Mouse (Mus musculus): Measurements from ENCODE around the gene Nup50. TPM values are rescaled to one million over a fixed set of nuclear protein-coding genes. Genes with fewer than 3 reads are reported as not detected.

The Nup50 gene
- total RNA-seq, 2 experiments from 2014 or later = 21.2 to 21.9 TPM

DNA sequence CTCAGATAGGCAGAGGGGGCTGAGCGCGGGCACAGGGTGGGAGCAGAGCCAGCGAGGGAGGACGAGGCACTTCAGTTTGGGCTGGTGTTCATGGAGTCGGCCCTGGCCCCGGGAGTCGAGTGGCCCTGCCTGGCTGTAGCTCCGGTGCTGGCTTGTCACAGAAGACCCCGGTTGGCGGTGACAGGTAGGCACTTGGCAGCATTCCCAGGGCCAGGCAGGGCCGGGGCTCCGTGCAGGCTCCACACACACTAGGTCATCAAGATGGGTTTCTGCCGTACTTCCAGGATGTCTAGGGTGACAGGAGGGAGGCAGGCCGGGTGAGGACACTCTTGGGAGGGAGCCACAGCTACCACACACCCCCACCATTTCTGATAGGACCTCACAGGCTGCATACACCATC, 25.8 kb downstream of the Nup50 start:
- no peak for DNase-seq
- intact Hi-C loops (cut with DNase I) = no loop called here

DNA sequence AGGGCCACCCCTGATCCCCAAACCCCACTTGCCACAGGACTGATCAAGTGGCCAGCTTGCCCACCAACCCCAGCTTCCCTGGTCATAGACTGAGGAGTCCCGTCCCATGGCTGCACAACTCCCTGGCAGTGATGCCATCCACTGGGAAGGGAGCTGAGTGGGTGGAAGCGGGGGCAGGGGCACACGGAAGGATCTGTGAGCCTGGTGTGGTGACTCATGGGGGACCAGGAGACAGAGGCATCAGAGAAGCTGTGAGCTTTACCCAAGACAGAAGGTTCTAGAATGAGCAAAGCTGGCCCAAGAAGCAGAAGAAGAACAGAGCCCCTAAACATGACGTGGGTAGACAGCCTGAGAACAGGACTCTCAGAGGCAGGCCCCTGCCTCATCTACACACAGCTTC, 26.8 kb downstream of the Nup50 start:
- intact Hi-C loops (cut with DNase I) = no loop called here
- no peak for DNase-seq

DNA sequence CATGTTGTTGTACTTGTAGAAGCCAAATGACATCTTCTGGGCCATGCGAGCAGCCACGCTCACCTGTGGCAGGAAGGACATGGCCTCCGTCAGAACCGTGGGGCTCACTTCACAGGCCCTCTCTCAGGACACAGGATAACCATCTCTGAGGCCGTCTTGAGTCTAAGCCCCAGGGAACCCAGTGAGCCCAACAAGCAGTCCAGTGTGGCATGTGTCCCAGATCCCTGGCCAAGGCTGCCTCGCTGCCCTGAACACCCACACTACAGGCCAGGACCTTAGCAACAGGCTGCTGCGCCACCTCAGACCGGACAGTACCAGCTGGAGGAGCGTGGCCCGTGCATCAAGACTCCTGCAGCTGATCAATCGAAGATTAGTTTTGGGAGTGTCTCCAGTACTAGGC, 30.0 kb downstream of the Nup50 start:
- intact Hi-C loops (cut with DNase I) = no loop called here

DNA sequence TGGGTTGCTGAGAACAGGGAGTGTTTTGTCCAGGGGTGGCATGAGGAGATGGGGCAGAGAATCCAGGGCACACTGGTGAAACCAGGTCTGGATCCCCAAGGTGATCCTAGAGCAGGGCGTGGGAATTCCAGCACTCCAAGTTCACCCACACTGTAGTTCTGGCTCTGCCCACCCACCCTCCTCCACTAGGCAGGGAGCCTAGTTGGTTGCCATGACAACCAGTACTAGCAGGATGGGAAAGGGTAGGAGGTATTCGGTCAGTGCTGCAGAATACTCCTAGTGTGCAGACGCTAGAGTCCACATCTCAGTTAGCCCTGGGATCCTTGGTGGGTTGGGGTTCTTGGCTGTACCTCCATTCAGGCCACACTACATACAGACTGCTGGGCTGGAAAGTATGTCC, 34.6 kb downstream of the Nup50 start:
- intact Hi-C loops (cut with DNase I) = no loop called here
- DNase-seq = no peak

More for the DNA sequence above, 30.0 kb downstream of the Nup50 start:
- no peak for DNase-seq

DNA sequence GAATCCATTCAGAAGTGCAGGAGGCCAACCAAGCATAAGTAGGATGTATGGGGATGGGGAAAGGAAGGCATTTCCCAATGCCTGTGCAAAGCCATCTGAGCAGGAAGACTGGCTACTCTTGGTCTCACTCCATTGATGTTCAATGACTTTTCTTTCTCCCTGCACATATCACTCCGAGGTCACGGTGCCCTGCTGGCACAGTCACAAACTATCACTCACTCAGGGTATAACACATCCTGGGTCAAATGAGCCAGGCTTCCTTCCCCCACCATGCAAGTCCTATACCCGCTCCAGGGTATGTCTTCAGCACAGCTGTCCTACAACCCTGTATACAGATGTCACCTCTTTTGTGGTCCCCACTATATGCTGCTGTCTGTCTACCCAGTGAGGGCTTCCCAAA, 35.1 kb downstream of the Nup50 start:
- intact Hi-C loops (cut with DNase I) = no loop called here
- DNase-seq = no peak

DNA sequence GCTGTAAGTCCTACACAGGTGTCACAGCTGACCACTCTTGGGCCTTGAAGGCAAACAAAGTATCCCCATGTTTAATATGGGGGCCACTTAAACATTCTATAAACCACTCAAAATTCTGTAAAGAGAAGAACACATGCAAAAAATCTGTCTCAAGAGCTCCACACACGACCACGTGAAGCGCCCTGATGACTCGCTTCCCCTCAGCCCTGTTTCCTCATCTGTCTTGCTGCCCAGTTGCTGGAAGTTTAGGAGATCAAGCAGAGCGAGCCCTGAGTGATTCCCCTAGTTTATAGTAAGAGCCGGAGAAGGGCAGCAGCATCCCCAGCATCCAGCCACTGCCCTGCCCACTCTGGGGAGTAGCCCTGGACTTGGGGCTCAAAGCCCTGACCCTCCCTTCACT, 36.7 kb downstream of the Nup50 start:
- intact Hi-C loops (cut with DNase I) = no loop called here
- no peak for DNase-seq

DNA sequence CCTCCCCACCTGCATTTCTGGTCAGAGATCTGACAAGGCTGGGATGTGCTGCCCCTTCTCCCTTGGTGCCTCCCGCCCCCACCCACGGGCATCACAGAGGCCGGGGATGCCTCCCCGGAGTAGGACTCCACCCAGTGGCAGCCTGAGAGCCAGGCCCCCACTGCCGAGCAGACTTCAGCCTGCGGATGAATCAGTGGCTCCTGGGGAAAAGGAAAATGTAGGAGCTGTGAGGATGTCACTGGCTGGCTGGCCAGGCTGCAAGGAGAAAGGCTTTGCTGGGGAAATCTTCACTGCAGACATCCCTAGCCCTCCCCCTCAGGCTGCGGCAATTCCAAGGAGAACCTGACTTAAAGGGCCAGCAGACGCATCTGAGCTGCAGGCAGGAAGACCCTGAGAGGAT, 37.5 kb downstream of the Nup50 start:
- intact Hi-C loops (cut with DNase I) = no loop called here
- peak; percentile 30 to 41 for DNase-seq

DNA sequence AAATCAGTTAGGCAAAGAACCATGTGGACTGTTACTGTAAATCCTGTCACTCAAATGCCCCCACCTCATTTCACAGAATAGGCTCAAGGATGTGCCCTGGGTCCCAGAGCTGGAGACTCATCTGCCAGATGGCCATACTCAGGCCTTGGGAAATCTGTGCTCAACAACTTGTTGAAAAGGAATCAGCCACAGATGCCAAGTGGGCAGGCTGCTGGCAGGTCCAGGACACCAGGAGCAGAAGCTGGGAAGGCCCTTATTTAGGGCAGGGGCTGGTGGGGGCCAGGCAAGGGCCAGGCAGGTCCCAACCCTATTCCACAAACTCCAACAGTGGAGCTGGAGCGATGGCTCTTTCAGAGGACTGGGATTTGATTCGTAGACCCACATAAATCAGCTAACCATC, 39.3 kb downstream of the Nup50 start:
- DNase-seq = no peak
- intact Hi-C loops (cut with DNase I) = loop anchor here (2.0 kb wide), 1 partner anchor 16 kb away; no protein-coding TSS in a partner anchor

DNA sequence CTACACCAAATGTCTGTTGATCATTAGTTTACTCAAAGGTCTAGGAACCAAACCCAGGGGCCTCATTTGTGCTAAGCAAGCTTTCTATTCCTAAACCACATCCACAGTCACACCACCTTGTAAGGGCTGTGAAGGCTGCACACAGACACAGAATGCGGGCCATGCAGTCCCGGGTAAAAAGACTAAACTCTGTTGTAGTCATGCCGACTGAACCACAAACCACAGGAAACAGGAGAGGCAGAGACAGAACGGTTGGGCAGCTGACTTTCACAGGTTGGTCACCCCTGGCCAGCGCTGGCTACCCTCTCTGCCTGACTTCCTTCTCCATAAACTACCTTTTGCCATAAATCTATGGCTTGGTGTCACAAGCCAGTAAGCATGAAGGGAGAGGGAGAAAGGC, 41.6 kb downstream of the Nup50 start:
- no peak for DNase-seq
- intact Hi-C loops (cut with DNase I) = no loop called here

DNA sequence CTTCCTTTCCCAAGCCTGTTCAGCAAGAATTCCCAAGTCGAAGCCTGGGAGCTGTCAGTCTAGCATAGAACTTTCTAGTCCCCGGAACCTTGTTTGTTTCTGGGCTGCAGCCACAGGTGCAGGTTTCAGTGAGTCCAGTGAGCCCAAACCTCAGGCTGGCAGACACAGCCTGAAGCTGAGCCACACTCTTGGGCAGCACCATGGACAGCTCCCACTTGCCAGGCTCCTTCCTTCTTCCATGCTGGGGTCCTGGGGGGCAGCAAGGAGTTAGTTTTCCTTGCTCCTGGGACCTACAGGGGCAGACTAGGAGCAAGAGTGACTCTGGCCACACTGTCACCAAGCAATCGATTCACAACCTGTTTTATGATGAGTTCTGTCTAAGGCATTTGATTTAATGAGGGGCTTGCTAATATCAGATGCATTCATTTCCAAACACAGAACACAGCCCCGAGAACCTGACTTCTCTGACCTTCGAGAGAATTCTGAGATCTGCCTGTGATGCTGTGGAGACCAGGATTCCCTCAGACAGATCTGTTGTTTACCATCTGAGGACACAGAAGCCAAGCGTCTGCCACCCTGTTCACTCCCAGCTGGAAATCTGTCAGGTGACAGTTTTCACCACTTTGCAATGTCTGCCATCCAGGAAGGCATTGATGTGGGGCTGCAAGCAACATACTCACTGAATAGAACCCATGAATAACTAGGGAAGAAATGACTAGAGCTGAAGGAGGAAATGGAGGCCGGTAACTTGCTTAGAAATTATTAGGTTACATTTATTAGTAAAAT, 42.6 kb downstream of the Nup50 start:
- intact Hi-C loops (cut with DNase I) = no loop called here
- DNase-seq = peak; percentile 59 to 73

DNA sequence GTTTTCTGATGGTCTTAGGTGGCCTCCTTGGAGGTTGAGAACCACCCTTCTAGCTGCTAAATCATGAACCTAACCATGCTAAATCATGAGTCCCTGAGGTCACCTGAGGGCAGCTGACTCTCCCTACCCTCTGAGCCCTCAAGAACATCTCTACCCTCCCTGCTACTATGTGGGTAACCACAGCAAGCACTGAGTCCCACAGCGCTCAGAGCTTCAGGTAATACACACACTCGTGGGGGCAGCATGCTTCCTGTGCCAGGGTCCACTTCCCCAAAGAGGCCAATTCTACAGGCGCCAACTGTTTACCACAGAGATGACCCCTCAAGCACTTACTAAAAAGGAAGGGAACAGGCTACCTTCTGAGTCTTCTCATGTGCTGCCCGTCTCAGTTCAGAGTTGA, 45.3 kb downstream of the Nup50 start:
- intact Hi-C loops (cut with DNase I) = no loop called here
- DNase-seq = no peak

DNA sequence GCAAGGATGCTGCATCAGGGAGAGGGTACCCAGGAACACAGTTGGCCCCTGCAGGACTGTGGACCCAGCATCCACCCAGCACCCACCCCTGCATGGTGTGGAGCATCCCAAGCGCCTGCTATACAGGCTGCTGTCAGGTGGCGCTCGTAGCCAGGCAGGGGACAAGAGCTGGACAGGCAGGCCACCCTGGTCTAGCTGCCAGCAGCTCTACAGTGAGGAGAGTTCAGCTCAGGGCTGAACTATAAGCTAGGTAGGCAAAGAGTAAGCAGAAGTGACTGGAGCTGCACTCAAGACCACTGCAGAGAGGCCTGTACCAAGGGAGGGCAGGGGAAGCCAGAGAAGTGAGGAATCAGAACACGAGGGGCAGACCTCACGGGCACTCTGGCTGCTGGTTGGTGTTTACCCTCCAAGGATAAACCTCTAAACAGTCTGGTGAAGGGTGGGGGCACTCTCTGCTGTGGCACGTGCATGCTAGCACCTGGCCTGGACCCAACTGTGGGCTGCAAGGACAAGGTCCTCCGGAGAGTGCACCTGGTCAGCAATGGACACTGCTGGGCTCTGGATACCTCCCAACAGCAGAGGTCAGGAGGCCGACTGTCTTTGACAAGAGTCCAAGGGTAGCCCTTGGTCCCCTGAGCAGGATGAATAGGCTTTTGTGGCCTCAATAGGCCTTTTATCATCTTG, 49.8 kb downstream of the Nup50 start:
- intact Hi-C loops (cut with DNase I) = no loop called here
- no peak for DNase-seq

DNA sequence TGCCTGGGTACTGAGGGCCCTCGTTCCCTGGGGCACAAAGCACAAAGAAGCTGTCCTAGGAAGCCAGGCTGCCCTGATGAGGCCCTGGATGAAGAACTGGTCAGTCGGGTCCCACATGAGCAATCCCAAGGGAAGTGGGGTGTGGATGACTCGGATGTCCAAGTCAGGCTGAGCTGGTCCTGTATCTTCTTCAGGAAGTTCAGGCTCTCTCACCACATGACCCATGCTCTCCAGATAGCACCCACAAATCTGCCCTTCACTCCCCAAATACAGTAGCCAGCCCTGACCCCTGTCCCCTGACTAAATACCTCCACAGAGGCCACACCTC, 50.3 kb downstream of the Nup50 start:
- intact Hi-C loops (cut with DNase I) = no loop called here
- no peak for DNase-seq

DNA sequence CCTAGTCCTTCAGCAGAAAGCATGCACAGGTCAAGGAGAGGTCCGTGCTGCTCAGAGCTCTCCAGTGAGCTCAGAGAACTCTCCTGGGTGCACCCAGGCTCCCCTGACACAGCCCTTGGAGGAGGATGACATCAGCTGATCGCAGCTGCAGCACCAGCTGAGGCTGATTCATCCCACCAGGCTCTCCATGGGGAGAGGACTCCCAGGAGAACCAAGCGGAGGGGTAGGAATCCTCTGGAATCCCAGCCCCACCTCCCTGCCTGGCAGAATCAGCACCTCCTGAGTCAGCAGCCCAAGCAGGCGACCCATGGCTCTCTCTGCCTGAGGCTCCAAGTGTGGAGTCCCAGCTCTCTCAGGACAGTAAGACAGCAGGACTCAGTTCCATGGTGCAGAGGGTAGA, 52.5 kb downstream of the Nup50 start:
- intact Hi-C loops (cut with DNase I) = no loop called here
- peak in 1 of 2 experiments; percentile 19 for DNase-seq

DNA sequence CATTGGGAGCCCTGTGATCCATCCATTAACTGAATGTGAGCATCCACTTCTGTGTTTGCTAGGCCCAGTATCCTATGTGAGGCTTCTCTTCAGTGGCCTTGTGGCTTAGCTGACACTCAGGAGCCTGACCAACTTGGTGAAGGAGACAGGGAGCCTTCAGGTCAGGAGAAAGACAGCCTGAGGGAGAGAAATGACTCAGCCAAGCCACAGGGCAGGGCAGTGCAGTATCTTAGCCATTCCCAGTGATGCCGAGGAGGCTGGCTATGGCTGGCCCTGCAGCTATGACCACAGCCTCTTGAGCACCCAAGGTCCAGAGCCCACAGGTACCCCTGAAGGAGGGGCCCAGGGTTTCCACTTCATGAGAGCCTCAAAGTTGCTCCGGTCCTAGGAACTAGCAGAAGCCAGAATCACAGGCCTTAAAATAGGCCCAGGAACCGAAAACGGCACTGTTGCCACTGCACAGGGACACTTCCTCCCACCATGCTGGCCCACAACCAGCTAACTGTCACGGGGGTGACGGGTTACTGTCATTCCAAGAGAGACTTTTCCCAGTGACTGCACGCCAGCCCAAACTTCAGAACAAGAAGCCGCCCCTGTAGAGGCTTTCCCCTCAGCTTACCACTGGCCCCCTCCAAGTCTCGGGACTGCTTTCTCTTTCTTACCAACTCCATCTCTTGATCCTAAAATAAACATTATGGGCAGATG, 58.5 kb downstream of the Nup50 start:
- peak in 1 of 2 experiments; percentile 31 for DNase-seq
- intact Hi-C loops (cut with DNase I) = no loop called here

DNA sequence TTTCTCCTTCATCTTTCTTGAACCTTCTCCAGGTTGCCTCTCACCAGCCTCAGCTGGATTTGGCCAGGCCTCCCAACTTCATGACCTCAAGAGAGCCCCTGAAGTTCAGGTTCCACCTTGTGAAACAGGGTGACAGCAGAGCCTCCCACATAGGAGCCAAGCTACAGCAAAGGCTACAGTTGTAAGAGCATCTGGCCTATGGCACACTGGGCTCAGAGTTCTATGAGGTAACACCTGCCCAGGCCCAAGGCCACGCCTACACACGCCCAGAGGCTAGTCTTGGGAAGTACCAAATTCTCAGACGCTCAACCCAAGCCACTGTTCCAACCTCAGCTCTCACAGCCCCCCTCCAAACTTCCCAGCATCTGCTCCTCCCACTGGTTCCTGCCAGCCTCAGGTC, 59.7 kb downstream of the Nup50 start:
- intact Hi-C loops (cut with DNase I) = no loop called here

DNA sequence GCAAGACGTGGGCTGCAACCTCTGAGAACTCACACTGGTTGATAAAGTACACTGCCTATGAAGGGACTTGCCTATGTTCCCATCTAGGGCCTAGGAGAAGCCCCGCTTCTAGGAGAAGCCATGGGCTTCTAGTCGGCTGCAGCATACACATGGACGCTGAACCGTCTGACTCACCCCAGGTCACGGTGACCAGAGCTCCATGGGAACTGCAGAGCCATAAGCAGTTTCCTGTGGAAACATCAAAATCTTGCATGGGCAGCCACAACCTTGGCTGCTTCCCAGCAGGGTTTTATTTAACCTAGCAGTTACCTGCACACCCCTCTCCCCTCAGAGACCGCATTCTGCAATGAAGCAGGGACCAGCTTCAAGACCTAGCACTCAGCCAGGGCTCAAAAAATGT, 60.5 kb downstream of the Nup50 start:
- no peak for DNase-seq
- intact Hi-C loops (cut with DNase I) = no loop called here

More for the DNA sequence above, 59.7 kb downstream of the Nup50 start:
- DNase-seq = no peak

DNA sequence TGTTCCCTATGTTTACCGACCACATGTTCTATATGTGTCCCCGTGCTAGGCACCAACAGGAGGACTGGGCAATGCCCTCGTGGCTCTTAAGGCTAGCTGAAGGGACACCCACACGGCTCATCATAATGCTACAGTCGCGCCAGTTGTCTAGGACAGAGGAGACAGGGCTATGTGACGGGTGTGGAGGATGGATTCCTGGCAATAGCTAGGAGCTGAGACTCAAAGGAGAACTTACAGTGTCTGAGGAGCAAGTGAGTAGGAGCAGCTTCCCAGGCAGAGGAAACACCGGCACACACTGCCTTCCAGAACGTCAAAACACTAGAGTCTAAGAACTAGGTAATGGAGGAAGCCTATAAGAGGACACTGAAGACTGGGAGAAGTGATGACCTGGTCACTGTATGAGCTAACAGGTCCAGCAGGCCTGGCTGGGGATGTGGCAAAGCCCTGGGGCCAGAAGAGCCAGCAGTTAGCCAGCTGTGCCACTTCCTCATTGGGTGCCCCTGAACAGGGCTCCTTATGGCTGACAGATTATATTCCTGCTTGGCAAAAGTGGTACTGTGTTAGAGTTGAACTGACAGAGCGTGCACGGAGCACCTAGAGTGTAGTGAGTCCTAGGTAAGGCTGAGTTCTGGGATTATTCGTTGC, 62.4 kb downstream of the Nup50 start:
- intact Hi-C loops (cut with DNase I) = loop anchor here (5.0 kb wide), 1 partner anchor 128 kb away; the partner anchor contains the start of gene Phf21b

DNA sequence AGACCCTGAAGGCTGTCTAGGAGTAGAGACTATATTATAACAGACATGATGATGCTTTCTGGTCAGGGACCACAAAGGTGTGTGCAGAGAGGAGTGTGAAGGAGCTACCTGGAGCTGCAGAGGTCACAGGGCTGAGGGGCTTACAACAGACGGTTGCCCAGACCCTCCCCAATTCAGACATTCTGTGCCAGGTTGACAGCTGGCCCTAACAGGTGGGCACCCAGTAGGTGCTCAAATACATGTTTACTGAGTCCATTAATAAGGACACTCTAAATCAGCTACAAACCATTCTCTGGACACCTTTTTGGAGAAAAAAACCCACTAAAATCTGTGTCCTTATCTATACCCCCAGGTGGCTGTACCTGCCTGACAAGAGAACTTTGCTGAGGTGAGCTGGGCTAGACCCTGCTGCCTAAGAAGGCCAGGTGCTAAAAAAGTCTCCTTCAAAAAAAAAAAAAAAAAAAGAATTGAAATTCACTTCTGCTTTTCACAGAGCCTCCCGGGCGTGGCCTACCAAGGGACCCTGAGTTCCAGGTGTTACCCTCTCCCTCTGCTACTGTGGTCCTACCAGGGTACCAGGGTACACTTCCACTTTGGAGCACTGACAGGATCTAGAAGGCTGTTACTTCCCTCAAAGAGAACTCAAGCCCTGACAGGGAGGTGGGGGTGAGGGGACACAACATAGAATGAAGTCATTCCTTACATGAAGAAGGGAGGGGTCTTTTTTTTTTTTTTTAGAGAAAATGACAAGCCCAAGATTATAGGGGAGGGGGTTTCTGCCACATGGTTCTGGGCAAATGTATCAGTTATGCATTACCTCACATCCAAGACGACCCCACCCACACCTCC, 63.2 kb downstream of the Nup50 start:
- DNase-seq = no peak
- intact Hi-C loops (cut with DNase I) = loop anchor here (5.0 kb wide), 1 partner anchor 129 kb away; the partner anchor contains the start of gene Phf21b

More for the DNA sequence above, 62.4 kb downstream of the Nup50 start:
- DNase-seq = no peak

Data from heart, postnatal 10 days (tissue).